Mouse (Mus musculus) intestine, postnatal 0 days (tissue): Measurements from ENCODE around the gene B4galnt3. TPM values are rescaled to one million over a fixed set of nuclear protein-coding genes. Genes with fewer than 3 reads are reported as not detected.

Experiments used
- ATAC-seq: fragments of 200-750 bp; cut with Nextera tagmentation; 2 replicates; pipeline ENCODE4 v1.8.0; 2017; ENCODE audit warnings: mild to moderate bottlenecking, moderate TSS enrichment, moderate library complexity
- H3K27ac ChIP-seq: fragments of 300-500 bp; sonication (generic); 2 replicates; pipeline ENCODE4 v1.5.1; 2014; ENCODE audit warnings: mild to moderate bottlenecking, low read depth, low read length, moderate library complexity
- H3K27me3 ChIP-seq: fragments of 300-500 bp; sonication (generic); replicated peaks from 2 replicates; pipeline ENCODE4 v1.6.1; 2014; ENCODE audit warnings: low read length, mixed read lengths; ENCODE audit not compliant: control insufficient read depth, insufficient read depth
- H3K36me3 ChIP-seq: fragments of 300-500 bp; sonication (generic); 2 replicates; pipeline ENCODE4 v1.6.1; 2014; ENCODE audit warnings: mild to moderate bottlenecking, moderate library complexity; ENCODE audit not compliant: control insufficient read depth, insufficient read depth
- H3K4me1 ChIP-seq: fragments of 300-500 bp; sonication (generic); replicated peaks from 2 replicates; pipeline ENCODE4 v1.6.1; 2014; ENCODE audit warnings: antibody characterized with exemption, low read length, mixed read lengths; ENCODE audit not compliant: control insufficient read depth, insufficient read depth
- H3K4me2 ChIP-seq: fragments of 300-500 bp; sonication (generic); replicated peaks from 2 replicates; pipeline ENCODE4 v1.6.1; 2014; ENCODE audit warnings: low read depth, mild to moderate bottlenecking, moderate library complexity
- H3K4me3 ChIP-seq: fragments of 300-500 bp; sonication (generic); 2 replicates; pipeline ENCODE4 v1.5.1; 2014; ENCODE audit warnings: low read depth, low read length
- H3K9ac ChIP-seq: fragments of 300-500 bp; sonication (generic); 2 replicates; pipeline ENCODE4 v1.6.1; 2014; ENCODE audit warnings: mild to moderate bottlenecking, low read depth, low read length
- H3K9me3 ChIP-seq: fragments of 300-500 bp; sonication (generic); 2 replicates; pipeline ENCODE4 v1.6.1; 2016; ENCODE audit warnings: mixed run types; ENCODE audit not compliant: control insufficient read depth
- CTCF ChIP-seq: sonication (generic); IDR thresholded peaks from 2 replicates; pipeline ENCODE4 v1.5.1; 2016; ENCODE audit warnings: low read depth, mild to moderate bottlenecking, control low read depth, antibody characterized with exemption, moderate library complexity
- WGBS: fragments of 180-500 bp; shearing (Covaris S2); extraction: QIAGEN DNeasy Blood & Tissue Kit; methylation state at CpG from one replicate; pipeline ENCODE4 v1.1.7; 2014; 5-methylcytosine and 5-hydroxymethylcytosine counted together
- polyA plus RNA-seq: library from polyadenylated mRNA; unstranded; fragments of >200 nt; fragmentation: Nextera tagmentation; extraction: Ambion mirVana; gene quantifications from 2 replicates; pipeline ENCODE4 v1.2.1, GENCODE M21; 2015

The B4galnt3 gene
- polyA plus RNA-seq, 1 experiment from 2014 or later, result 0.95 TPM

GRCm38 (mm10) chr6:120240461-120240860, 53.9 kb downstream of the B4galnt3 start:
- H3K4me3 ChIP-seq, result no peak overlapping the region
- WGBS, result 44% methylated on average over 5 of the region's 5 CpGs

GRCm38 (mm10) chr6:120235874-120236273, 58.5 kb downstream of the B4galnt3 start:
- Histone ChIP-seq H3K36me3 (no peaks in the 10 kb centered on the region), H3K4me2 (no peak overlapping the region), H3K4me3 (no peak overlapping the region), H3K27ac (no peak overlapping the region), H3K4me1 (peaks cover 3% of the 10 kb centered on the region; the same call in 1 of the 2 replicates), H3K9me3 (no peaks in the 10 kb centered on the region), H3K9ac (no peak overlapping the region), H3K27me3 (no peaks in the 10 kb centered on the region)
- peak; percentile 53 for ATAC-seq
- no peak for TF ChIP-seq CTCF
- 30% methylated on average over 7 of the region's 7 CpGs for WGBS

More at GRCm38 (mm10) chr6:120240461-120240860, 53.9 kb downstream of the B4galnt3 start:
- Histone ChIP-seq H3K4me2 (no peak overlapping the region), H3K36me3 (no peaks in the 10 kb centered on the region), H3K27ac (no peak overlapping the region), H3K9me3 (no peaks in the 10 kb centered on the region), H3K27me3 (no peaks in the 10 kb centered on the region), H3K4me1 (0 out of 2 replicates have a peak, but pooled peaks cover 3% of the 10 kb centered on the region), H3K9ac (no peak overlapping the region)
- 0 out of 2 replicates have a peak, but pooled peaks have one; percentile 20 for ATAC-seq
- TF ChIP-seq CTCF, result no peak

- no peak overlapping the region for H3K4me2 ChIP-seq
- 40% methylated on average over 6 of the region's 6 CpGs for WGBS
Observed at GRCm38 (mm10) chr6:120232885-120233284, 61.5 kb downstream of the B4galnt3 start.

GRCm38 (mm10) chr6:120230441-120230840, 63.9 kb downstream of the B4galnt3 start:
- no peaks in the 10 kb centered on the region for H3K27me3 ChIP-seq
- H3K4me1 ChIP-seq, result no peaks in the 10 kb centered on the region; the same call in 1 of the 2 replicates
- no peak overlapping the region for H3K27ac ChIP-seq
- H3K9me3 ChIP-seq, result no peaks in the 10 kb centered on the region
- 69% methylated on average over 1 of the region's 1 CpGs for WGBS
- no peak overlapping the region for H3K4me2 ChIP-seq
- ATAC-seq, result no peak
- no peak for TF ChIP-seq CTCF
- H3K36me3 ChIP-seq, result no peaks in the 10 kb centered on the region
- no peak overlapping the region for H3K4me3 ChIP-seq
- H3K9ac ChIP-seq, result no peak overlapping the region

More at GRCm38 (mm10) chr6:120232885-120233284, 61.5 kb downstream of the B4galnt3 start:
- no peak overlapping the region for H3K4me3 ChIP-seq
- TF ChIP-seq CTCF, result no peak
- H3K9me3 ChIP-seq, result no peaks in the 10 kb centered on the region
- H3K27ac ChIP-seq, result no peak overlapping the region
- no peak overlapping the region for H3K9ac ChIP-seq
- peak; percentile 62 for ATAC-seq
- no peaks in the 10 kb centered on the region for H3K27me3 ChIP-seq
- no peaks in the 10 kb centered on the region for H3K36me3 ChIP-seq
- no peaks in the 10 kb centered on the region; the same call in 1 of the 2 replicates for H3K4me1 ChIP-seq

GRCm38 (mm10) chr6:120229806-120230205, 64.6 kb downstream of the B4galnt3 start:
- Histone ChIP-seq H3K36me3 (no peaks in the 10 kb centered on the region), H3K27ac (no peak overlapping the region), H3K4me1 (no peaks in the 10 kb centered on the region; the same call in 1 of the 2 replicates), H3K27me3 (no peaks in the 10 kb centered on the region), H3K9ac (no peak overlapping the region), H3K4me2 (no peak overlapping the region), H3K9me3 (no peaks in the 10 kb centered on the region), H3K4me3 (no peak overlapping the region)
- no peak for ATAC-seq
- no peak for TF ChIP-seq CTCF
- WGBS, result 88% methylated on average over 7 of the region's 7 CpGs

GRCm38 (mm10) chr6:120227068-120227467, 67.3 kb downstream of the B4galnt3 start:
- peak; percentile 66 for ATAC-seq
- TF ChIP-seq CTCF, result no peak
- Histone ChIP-seq H3K27ac (peak overlapping the region; percentile 46), H3K9me3 (no peaks in the 10 kb centered on the region), H3K4me2 (peak overlapping the region; percentile 32; the same call in 1 of the 2 replicates), H3K4me1 (no peaks in the 10 kb centered on the region), H3K9ac (no peak overlapping the region), H3K36me3 (no peaks in the 10 kb centered on the region; the same call in 1 of the 2 replicates), H3K27me3 (no peaks in the 10 kb centered on the region), H3K4me3 (no peak overlapping the region)
- WGBS, result 44% methylated on average over 7 of the region's 7 CpGs
